Mouse (Mus musculus): ENCODE results near the gene Cntrl. TPM values are rescaled to one million over a fixed set of nuclear protein-coding genes. Genes with fewer than 3 reads are reported as not detected.

Gene Cntrl
- polyA plus RNA-seq, 1 experiment from 2014 or later = 34.4 TPM

- no peak overlapping the region for H3K27ac ChIP-seq (replicated peaks; ENCODE audit: low read depth, low read length)
- DNase-seq (ENCODE audit: low spot score) (no peak), ATAC-seq (ENCODE audit: insufficient number of reproducible peaks, low FRiP score, low TSS enrichment, low read depth) (no peak)
- H3K4me3 ChIP-seq (ENCODE audit: low read depth, low read length) = no peak overlapping the region
- no peaks in the 10 kb centered on the region; the same call in 1 of the 2 replicates for H3K36me3 ChIP-seq (ENCODE audit: control insufficient read depth, insufficient read depth, low read length)
- no peaks in the 10 kb centered on the region for H3K4me1 ChIP-seq (ENCODE audit: control insufficient read depth, insufficient read depth, low read length)
- H3K4me2 ChIP-seq (ENCODE audit: low read depth, severe bottlenecking) = no peak overlapping the region
- no peaks in the 10 kb centered on the region for H3K27me3 ChIP-seq (ENCODE audit: control insufficient read depth, insufficient read depth, low read length)
- 87% methylated on average over 1 of the region's 1 CpGs for WGBS
- no peak overlapping the region for H3K9ac ChIP-seq (ENCODE audit: low read length)
- H3K9me3 ChIP-seq (ENCODE audit: control insufficient read depth, low read length) = no peaks in the 10 kb centered on the region
Observed at GRCm38 (mm10) chr2:35193976-35194375, 84.7 kb downstream of the Cntrl start.

- Histone ChIP-seq H3K9me3 (ENCODE audit: control insufficient read depth, low read length) (no peaks in the 10 kb centered on the region), H3K4me3 (ENCODE audit: low read depth, low read length) (no peak overlapping the region), H3K27me3 (ENCODE audit: control insufficient read depth, insufficient read depth, low read length) (no peaks in the 10 kb centered on the region), H3K36me3 (ENCODE audit: control insufficient read depth, insufficient read depth, low read length) (no peaks in the 10 kb centered on the region), H3K4me1 (ENCODE audit: control insufficient read depth, insufficient read depth, low read length) (peaks cover 6% of the 10 kb centered on the region), H3K27ac (replicated peaks; ENCODE audit: low read depth, low read length) (no peak overlapping the region), H3K4me2 (ENCODE audit: low read depth, severe bottlenecking) (no peak overlapping the region), H3K9ac (ENCODE audit: low read length) (no peak overlapping the region)
- ATAC-seq (ENCODE audit: insufficient number of reproducible peaks, low FRiP score, low TSS enrichment, low read depth) (no peak), DNase-seq (ENCODE audit: low spot score) (no peak)
- WGBS = 91% methylated on average over 6 of the region's 6 CpGs
Observed at GRCm38 (mm10) chr2:35195626-35196544, 86.6 kb downstream of the Cntrl start.

GRCm38 (mm10) chr2:35199541-35199940 is 90.2 kb downstream of the Cntrl start:
- ATAC-seq (ENCODE audit: insufficient number of reproducible peaks, low FRiP score, low TSS enrichment, low read depth) (no peak), DNase-seq (ENCODE audit: low spot score) (no peak)
- no peak overlapping the region for H3K27ac ChIP-seq (replicated peaks; ENCODE audit: low read depth, low read length)
- 16% methylated on average over 5 of the region's 5 CpGs for WGBS
- H3K4me3 ChIP-seq (ENCODE audit: low read depth, low read length) = peak overlapping the region; percentile 99
- H3K4me2 ChIP-seq (ENCODE audit: low read depth, severe bottlenecking) = peak overlapping the region; percentile 86
- H3K4me1 ChIP-seq (ENCODE audit: control insufficient read depth, insufficient read depth, low read length) = peaks cover 6% of the 10 kb centered on the region
- no peaks in the 10 kb centered on the region for H3K36me3 ChIP-seq (ENCODE audit: control insufficient read depth, insufficient read depth, low read length)
- peak overlapping the region; percentile 99 for H3K9ac ChIP-seq (ENCODE audit: low read length)
- H3K9me3 ChIP-seq (ENCODE audit: control insufficient read depth, low read length) = no peaks in the 10 kb centered on the region
- H3K27me3 ChIP-seq (ENCODE audit: control insufficient read depth, insufficient read depth, low read length) = no peaks in the 10 kb centered on the region

- Histone ChIP-seq H3K4me3 (ENCODE audit: low read depth, low read length) (peak overlapping the region; percentile 99), H3K4me2 (ENCODE audit: low read depth, severe bottlenecking) (peak overlapping the region; percentile 86), H3K4me1 (ENCODE audit: control insufficient read depth, insufficient read depth, low read length) (peaks cover 6% of the 10 kb centered on the region), H3K27me3 (ENCODE audit: control insufficient read depth, insufficient read depth, low read length) (no peaks in the 10 kb centered on the region), H3K36me3 (ENCODE audit: control insufficient read depth, insufficient read depth, low read length) (no peaks in the 10 kb centered on the region), H3K9ac (ENCODE audit: low read length) (peak overlapping the region; percentile 99), H3K9me3 (ENCODE audit: control insufficient read depth, low read length) (no peaks in the 10 kb centered on the region), H3K27ac (replicated peaks; ENCODE audit: low read depth, low read length) (peak overlapping the region; percentile 96)
- ATAC-seq (ENCODE audit: insufficient number of reproducible peaks, low FRiP score, low TSS enrichment, low read depth) (peak; percentile 72), DNase-seq (ENCODE audit: low spot score) (peak; percentile 62)
- under 1% methylated on average over 81 of the region's 90 CpGs for WGBS
Observed at GRCm38 (mm10) chr2:35199971-35200897, 90.9 kb downstream of the Cntrl start.

- H3K36me3 ChIP-seq (ENCODE audit: control insufficient read depth, insufficient read depth, low read length) = no peaks in the 10 kb centered on the region
- ATAC-seq (ENCODE audit: insufficient number of reproducible peaks, low FRiP score, low TSS enrichment, low read depth) (peak; percentile 97), DNase-seq (ENCODE audit: low spot score) (peak; percentile 100)
- H3K9me3 ChIP-seq (ENCODE audit: control insufficient read depth, low read length) = no peaks in the 10 kb centered on the region
- peak within 1 kb of the TSS; percentile 99 for H3K4me3 ChIP-seq (ENCODE audit: low read depth, low read length)
- H3K4me1 ChIP-seq (ENCODE audit: control insufficient read depth, insufficient read depth, low read length) = peaks cover 6% of the 10 kb centered on the region
- H3K27ac ChIP-seq (replicated peaks; ENCODE audit: low read depth, low read length) = peak within 1 kb of the TSS; percentile 96
- H3K9ac ChIP-seq (ENCODE audit: low read length) = peak within 1 kb of the TSS; percentile 99
- H3K27me3 ChIP-seq (ENCODE audit: control insufficient read depth, insufficient read depth, low read length) = no peaks in the 10 kb centered on the region
- peak within 1 kb of the TSS; percentile 86 for H3K4me2 ChIP-seq (ENCODE audit: low read depth, severe bottlenecking)
- under 1% methylated on average over 47 of the region's 47 CpGs for WGBS
Observed at GRCm38 (mm10) chr2:35200898-35201668, 91.8 kb downstream of the Cntrl start, which contains the start of gene Rab14. Gene Rab14, minus strand, starts transcription at chr2:35201120.

GRCm38 (mm10) chr2:35203729-35204128 is 94.4 kb downstream of the Cntrl start:
- Histone ChIP-seq H3K4me3 (ENCODE audit: low read depth, low read length) (no peak overlapping the region), H3K9me3 (ENCODE audit: control insufficient read depth, low read length) (no peaks in the 10 kb centered on the region), H3K27me3 (ENCODE audit: control insufficient read depth, insufficient read depth, low read length) (no peaks in the 10 kb centered on the region), H3K27ac (replicated peaks; ENCODE audit: low read depth, low read length) (no peak overlapping the region), H3K36me3 (ENCODE audit: control insufficient read depth, insufficient read depth, low read length) (no peaks in the 10 kb centered on the region), H3K9ac (ENCODE audit: low read length) (no peak overlapping the region), H3K4me2 (ENCODE audit: low read depth, severe bottlenecking) (no peak overlapping the region), H3K4me1 (ENCODE audit: control insufficient read depth, insufficient read depth, low read length) (peaks cover 6% of the 10 kb centered on the region)
- DNase-seq (ENCODE audit: low spot score) (no peak), ATAC-seq (ENCODE audit: insufficient number of reproducible peaks, low FRiP score, low TSS enrichment, low read depth) (no peak)

- ATAC-seq (ENCODE audit: insufficient number of reproducible peaks, low FRiP score, low TSS enrichment, low read depth) (no peak), DNase-seq (ENCODE audit: low spot score) (no peak)
- no peak overlapping the region for H3K4me2 ChIP-seq (ENCODE audit: low read depth, severe bottlenecking)
- 88% methylated on average over 3 of the region's 3 CpGs for WGBS
- no peaks in the 10 kb centered on the region for H3K9me3 ChIP-seq (ENCODE audit: control insufficient read depth, low read length)
- no peak overlapping the region for H3K27ac ChIP-seq (replicated peaks; ENCODE audit: low read depth, low read length)
- no peak overlapping the region for H3K4me3 ChIP-seq (ENCODE audit: low read depth, low read length)
- H3K36me3 ChIP-seq (ENCODE audit: control insufficient read depth, insufficient read depth, low read length) = no peaks in the 10 kb centered on the region
- H3K27me3 ChIP-seq (ENCODE audit: control insufficient read depth, insufficient read depth, low read length) = 0 out of 2 replicates have a peak, but pooled peaks cover 2% of the 10 kb centered on the region
- no peaks in the 10 kb centered on the region for H3K4me1 ChIP-seq (ENCODE audit: control insufficient read depth, insufficient read depth, low read length)
- no peak overlapping the region for H3K9ac ChIP-seq (ENCODE audit: low read length)
Observed at GRCm38 (mm10) chr2:35206761-35207160, 97.5 kb downstream of the Cntrl start.

All from limb, embryonic 11.5 days (tissue).